Mouse (Mus musculus): ENCODE measurements around the gene Kirrel.

Gene Kirrel

DNA sequence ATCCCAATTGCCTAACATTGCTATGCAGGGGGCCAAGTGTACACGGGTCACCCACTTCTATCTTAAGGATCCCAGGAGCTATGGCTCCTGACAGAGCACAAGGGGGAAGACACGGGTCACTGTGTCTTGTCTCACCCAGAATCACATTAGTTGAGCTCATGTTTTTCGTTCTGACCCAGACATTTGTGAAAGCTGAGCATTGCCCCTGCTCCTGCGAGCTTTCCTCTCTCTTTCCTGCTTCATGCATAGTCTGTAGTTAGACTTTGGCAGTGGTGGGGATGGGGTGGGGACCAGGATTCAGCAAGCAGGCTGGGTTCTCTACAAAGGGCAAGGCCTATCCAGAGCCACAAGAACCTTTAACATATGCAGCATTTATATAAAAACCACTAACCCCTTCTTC is 94.8 kb downstream of the Kirrel start:
- in situ Hi-C loops (cut with MboI, MseI), result no loop called here

DNA sequence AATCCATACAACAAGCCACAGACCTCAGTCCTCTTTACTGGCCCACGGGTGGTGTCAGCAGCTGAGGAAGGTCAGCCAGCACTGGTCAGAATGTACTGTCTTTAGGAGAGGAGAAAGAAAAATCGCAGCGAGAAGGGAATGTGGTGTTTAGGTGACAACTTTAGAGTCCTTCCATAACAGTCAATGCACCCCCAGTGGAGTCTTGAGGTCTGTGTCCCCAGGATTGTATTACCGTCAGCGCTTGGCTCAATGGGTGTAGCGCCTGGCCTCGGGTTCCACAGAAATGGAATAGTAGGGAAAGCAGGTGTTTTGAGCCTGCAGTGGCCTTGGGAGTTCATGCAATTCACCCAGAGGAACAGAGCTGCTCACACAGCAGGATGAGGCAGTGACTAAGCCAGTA is 95.2 kb downstream of the Kirrel start:
- in situ Hi-C loops (cut with MboI, MseI), result no loop called here

DNA sequence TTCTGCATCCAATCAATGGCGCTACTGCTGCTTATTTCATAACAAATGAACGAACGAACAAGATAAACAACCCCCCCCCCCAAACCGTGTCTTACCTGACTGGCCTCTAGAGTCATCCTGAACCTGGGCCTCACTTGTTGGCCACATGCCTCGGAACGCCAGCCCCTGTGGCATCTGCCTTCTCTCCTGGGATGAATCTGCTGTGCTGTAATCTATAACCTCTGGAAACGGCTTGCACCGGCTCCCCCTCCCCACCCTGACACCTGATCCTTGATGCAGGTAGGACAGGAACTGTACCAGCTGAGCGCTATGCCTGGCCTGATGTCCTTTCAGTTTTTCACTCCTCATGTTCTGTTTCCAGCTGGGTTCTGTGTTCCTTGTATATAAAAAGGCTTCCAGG is 96.9 kb downstream of the Kirrel start:
- in situ Hi-C loops (cut with MboI, MseI), result no loop called here

DNA sequence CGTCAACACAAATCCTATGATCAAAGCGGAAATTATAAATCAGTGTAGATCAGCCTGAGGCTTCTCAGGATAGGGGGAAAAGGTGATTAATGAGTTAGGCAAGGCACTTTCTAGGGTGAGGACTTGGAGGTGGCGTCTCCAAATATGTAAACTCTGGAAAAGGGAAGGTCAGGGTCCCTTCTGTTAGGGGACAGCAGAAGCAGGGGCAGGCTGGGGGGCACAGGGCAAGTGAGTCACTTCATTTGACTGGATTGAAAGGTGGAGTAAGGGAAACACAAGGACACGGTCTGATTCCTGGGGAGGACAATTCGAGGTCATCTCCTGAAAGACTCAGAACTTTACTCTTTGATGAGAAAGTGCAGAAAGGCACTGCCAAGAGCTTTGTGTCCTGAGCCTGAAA is 97.6 kb downstream of the Kirrel start:
- in situ Hi-C loops (cut with MboI, MseI), result no loop called here

DNA sequence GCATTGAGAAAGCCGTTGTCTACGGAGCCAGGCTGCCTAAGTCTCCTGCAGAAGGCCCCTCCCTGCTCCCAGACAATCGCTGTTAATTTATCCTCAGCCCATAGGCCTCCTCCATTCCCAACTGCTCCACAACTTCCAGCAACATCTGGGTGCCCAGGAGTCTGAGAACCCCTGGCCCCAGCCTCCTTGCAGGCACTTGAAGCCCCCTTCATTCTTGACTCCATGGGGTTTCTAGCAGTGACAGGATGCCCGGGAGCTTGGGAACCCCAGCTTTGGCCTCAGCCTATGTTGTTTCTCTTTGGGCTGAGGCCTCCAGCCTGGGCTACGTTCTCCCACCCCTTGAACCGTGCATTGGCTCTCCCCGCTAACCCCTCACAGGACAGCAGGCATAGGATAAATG is 98.4 kb downstream of the Kirrel start:
- in situ Hi-C loops (cut with MboI, MseI), result no loop called here

DNA sequence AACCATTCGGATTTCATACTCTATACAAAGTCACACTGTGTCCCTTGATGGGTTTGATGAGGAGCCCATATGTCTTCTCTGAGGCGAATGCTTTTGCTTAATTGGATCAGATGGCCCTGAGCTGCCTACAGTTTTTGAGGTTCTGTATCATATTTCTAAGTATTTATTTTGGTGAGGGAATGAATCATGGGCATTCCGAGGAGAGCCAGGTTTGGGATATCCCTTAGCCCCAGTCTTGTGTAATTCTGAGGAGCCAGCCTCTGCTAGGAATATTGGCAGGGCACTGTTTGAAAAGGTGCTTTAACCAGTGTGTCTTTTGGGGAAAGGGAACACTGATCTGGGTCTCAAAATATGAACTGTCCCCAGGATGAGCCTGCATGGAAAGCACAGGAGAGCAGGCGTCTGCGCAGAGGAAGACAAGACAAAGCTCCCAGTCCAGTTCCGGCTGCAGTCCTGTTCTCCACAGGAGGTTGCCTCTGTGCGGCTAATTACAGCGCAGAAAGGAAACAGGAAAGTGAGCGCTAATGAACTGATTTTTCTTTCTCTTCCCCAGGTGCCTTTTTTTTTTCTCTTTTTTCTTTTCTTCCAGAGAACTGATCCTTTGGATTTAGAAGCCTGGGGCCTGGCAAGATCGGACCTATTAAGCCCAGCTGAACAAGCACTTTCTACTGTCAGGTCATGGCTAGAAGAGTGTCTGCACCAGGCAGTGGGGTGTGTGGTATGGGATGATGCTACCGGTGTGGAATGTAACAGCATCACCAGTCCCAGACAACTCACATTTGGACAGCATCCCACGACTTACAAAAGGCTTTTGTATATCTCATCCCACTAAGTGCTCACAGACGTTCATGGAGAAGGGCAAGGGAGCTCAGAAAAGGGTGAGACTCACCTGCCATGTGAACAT is 101.7 kb downstream of the Kirrel start:
- in situ Hi-C loops (cut with MboI, MseI), result no loop called here

DNA sequence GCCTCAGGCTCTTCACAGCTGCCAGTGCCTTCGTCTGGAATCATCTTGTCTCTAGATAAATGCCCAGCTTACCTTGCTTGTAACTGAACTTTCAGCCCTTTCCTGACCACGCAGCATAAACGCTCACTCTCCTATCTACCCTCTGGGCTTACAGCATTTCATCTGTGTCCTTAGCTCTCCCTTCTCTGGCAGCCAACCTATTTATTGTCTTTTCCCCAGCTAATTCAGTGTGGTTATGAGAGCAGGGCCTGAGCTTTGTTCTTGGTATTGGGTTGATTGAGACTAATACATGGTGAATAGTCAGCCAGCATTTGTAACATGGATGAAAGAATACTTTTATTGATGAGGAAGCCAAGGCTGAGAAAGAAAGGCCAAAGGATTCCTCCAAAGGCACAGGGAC is 102.4 kb downstream of the Kirrel start:
- in situ Hi-C loops (cut with MboI, MseI), result no loop called here

DNA sequence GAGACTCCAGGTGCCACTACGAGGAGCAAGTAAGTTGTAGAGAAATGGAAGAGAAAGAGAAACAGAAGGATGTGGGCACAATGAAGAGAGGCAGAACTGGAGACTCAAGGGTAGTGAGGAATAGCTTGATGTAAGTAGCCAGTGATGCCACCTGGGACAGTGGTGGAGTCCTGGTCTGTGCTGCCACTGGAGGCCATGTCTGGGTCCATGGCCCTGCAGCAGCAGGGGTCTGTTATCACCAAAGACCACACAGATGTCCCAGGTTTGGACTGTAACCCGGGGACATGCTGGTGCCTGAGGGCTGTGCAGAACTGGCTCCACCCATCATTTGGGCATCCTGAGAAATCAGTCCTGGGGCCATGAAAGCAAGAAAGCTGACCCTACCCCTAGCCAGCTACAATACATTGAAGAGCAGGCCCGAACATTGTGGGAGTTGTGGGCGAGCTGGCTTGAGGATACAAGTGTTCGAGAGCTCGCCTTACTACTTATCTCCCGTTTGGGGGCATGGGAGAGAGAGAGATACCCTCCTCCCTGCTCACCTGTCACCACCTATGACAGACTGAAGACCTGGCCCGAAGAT is 107.1 kb downstream of the Kirrel start:
- in situ Hi-C loops (cut with MboI, MseI), result no loop called here

DNA sequence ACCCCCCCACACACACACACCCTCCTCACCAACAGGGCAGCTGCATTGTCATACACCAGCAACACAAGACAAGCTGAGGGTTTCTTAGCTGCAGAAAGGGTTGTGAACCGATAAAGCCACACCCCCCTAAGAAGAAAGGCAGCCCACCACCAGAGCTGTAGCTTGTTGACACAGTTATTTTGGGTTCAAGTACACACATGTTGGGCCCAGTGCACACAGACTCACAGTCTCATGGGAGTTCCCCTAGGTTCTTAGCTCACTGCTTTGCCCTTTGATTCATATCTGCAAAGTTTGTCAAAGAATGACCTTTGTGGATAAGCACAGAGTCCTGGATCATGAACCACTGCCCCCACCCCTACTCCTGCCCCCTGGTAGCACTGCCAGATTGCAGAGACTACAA is 120.6 kb downstream of the Kirrel start:
- in situ Hi-C loops (cut with MboI, MseI), result no loop called here

DNA sequence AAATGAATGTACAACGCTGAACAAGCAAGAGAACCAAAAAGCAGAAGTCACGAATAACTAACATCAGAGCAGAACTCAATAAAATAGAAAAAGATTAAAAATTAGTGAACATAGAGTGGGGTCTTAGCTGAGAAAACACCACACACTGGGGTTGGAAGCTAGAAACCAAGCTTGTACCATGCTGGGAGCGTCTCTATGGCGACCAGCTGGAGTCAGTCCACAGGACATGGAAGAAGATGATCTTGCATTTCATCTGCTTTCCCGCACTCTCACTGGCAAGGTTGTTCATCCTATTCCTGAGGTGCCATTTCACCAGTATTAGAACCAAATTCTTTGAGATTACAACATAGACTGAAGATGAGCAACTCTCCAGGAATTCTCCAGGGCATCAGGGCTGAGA is 126.7 kb downstream of the Kirrel start:
- in situ Hi-C loops (cut with MboI, MseI), result no loop called here

DNA sequence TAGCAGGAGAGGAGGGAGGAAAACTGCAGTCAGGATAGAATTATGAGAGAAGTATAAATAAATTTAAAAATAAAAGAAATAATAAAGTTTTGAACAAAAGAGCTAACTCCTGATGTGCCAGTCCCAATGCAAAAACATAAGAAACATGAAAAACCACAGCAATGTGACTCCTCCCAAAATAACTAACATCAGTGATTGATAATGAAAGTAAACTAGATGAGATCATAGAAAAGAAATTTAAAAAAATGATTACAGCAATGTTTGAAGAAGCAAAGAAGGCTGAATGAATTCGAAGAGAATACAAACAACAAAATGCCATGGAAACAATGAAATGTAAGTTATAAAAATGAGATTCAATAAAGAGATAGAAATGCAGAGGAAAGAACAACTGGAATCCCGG is 132.8 kb downstream of the Kirrel start:
- in situ Hi-C loops (cut with MboI, MseI), result no loop called here

DNA sequence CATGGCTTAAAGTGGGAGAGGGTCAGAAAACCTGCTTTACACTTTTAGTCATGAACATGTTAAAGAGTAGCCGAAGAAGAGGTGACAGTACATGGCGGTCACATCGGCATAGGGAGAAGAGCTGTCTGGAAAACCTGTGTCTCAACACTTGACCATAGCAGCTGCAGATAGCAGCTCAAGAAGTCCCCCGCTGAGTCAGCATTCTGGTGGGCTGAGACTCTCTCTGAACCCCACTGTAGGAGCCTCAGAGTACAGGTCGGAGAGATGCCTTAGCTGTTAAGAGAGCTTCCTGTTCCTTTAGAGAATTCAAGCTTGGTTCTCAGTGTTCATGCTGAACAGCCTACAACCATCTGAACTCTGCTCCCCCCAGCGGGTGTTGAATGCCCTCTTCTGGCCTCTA is 136.0 kb downstream of the Kirrel start:
- in situ Hi-C loops (cut with MboI, MseI), result no loop called here

DNA sequence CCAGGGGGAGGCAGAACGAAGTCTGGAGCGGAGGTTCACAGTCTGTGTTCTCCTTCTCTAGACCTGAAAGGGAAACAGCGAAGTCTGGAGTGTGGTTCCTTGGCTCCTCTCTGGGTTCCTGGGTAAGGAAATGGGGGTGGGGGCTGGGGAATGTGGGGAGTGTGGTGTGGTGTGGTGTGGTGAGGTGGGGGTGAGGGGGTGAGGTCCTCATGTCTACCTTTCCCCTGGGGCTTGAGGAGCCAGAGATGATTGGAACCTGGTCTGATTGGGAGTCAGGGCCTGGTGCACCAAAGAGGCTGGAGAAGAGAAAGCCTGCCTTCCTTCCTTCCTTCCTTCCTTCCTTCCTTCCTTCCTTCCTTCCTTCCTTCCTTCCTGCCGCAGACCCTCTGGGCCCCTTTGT is 140.5 kb downstream of the Kirrel start:
- in situ Hi-C loops (cut with MboI, MseI), result no loop called here

DNA sequence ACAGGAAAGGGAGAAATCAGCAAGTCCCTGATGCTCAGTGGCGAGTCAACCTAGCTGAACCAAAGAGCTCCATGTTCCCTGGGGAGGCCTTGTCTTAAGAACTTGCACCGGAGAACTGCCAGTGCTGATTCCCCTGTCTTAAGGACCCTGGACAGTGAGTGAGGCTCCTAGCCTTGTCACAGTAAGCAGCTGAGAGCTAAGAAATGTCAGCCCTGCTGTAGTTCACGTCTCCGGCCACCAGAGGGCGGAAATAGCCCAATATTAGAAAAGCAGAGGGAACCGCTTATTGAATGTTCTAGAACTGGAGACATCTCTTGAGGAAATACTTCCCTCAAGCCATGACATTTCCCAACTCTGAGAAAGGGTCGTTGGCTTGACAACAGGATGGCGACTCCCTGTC is 141.2 kb downstream of the Kirrel start:
- in situ Hi-C loops (cut with MboI, MseI), result no loop called here

DNA sequence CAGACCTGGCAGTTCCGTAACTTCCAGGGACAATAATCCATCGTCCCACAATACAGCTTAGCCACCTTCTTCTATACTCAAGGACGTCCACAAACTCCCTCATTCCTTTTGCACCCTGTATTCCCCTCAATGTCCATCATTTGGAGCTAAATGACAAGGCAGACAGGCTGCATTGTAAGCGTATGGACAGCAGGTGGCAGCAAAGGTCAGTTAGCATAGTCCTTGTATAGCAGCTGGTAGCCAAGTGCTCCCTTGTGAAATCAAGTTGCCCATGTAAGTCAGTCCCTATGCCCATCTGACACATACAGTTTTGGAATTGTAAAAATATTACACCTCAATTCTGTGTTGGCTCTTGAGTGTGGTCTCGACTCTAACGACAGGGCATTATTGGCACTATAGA is 143.7 kb downstream of the Kirrel start:
- in situ Hi-C loops (cut with MboI, MseI), result no loop called here

All from T-helper 1 cell (primary cell).